Mouse (Mus musculus) CH12.LX (cell line): Measurements from ENCODE around the gene Uqcr10. TPM values are rescaled to one million over a fixed set of nuclear protein-coding genes. Genes with fewer than 3 reads are reported as not detected.

Experiments used
- DNase-seq: peaks from one replicate; pipeline ENCODE4 v3.0.0-alpha.2; 2013; ENCODE audit errors: extremely low read depth
- H3K27ac ChIP-seq: 2 replicates; pipeline ENCODE4 v1.5.1; 2012; ENCODE audit warnings: low read depth, mild to moderate bottlenecking, control low read depth, moderate library complexity; ENCODE audit not compliant: insufficient read depth
- H3K27me3 ChIP-seq: replicated peaks from 2 replicates; pipeline ENCODE3; 2012; ENCODE audit warnings: inconsistent platforms
- H3K36me3 ChIP-seq, 2 experiments: replicated peaks in 1 of 2; 2 replicates each; pipeline versions ENCODE3 to v1.6.1; 2012; ENCODE audit warnings: inconsistent platforms in 1 of 2, low read length in 1 of 2, mild to moderate bottlenecking in 1 of 2, mixed read lengths in 1 of 2, moderate library complexity in 1 of 2; ENCODE audit not compliant: control insufficient read depth in 1 of 2, insufficient read depth in 1 of 2
- H3K4me1 ChIP-seq, 2 experiments: 2 replicates each; pipeline ENCODE4 v1.6.1; 2012; ENCODE audit warnings: inconsistent platforms in 1 of 2, moderate library complexity in 1 of 2; ENCODE audit not compliant: insufficient read depth in 2 of 2, control insufficient read depth in 1 of 2
- H3K4me2 ChIP-seq: 2 replicates; pipeline ENCODE4 v1.6.1; 2012; ENCODE audit warnings: low read depth, mild to moderate bottlenecking, control low read depth; ENCODE audit not compliant: poor library complexity, insufficient read depth, severe bottlenecking
- H3K4me3 ChIP-seq, 3 experiments: fragments of 150-350 bp in 1 of 3; sonication (generic) in 1 of 3; replicated peaks in 1 of 3; 2 replicates each; pipeline versions ENCODE3 to v1.5.1; 2011 to 2012; ENCODE audit warnings: low read depth in 2 of 3, low read length in 2 of 3, mild to moderate bottlenecking in 2 of 3, moderate library complexity in 2 of 3, control low read depth in 1 of 3, improper control_type of control experiment in 1 of 3, inconsistent platforms in 1 of 3, mixed read lengths in 1 of 3; ENCODE audit not compliant: poor library complexity in 1 of 3
- H3K79me2 ChIP-seq: replicated peaks from 2 replicates; pipeline ENCODE4 v1.6.1; 2012; ENCODE audit warnings: mild to moderate bottlenecking, moderate library complexity; ENCODE audit not compliant: control insufficient read depth, poor library complexity, insufficient read depth, severe bottlenecking; ENCODE audit errors: extremely low read depth
- H3K9ac ChIP-seq: 2 replicates; pipeline ENCODE4 v1.6.1; 2012; ENCODE audit warnings: low read depth, mild to moderate bottlenecking, control low read depth, moderate library complexity; ENCODE audit not compliant: insufficient read depth
- H3K9me3 ChIP-seq: replicated peaks from 2 replicates; pipeline ENCODE3; 2012; ENCODE audit warnings: low read length, inconsistent platforms, mixed read lengths
- BHLHE40 ChIP-seq: IDR thresholded peaks from 2 replicates; pipeline ENCODE4 v1.6.1; 2011; ENCODE audit warnings: mild to moderate bottlenecking, low read depth, low read length, improper control_type of control experiment
- CHD2 ChIP-seq: IDR thresholded peaks from 2 replicates; pipeline ENCODE4 v1.6.1; 2011; ENCODE audit warnings: low read length, improper control_type of control experiment
- CTCF ChIP-seq, 2 experiments: IDR thresholded peaks in 1 of 2; conservative IDR thresholded peaks in 1 of 2; 2 replicates each; pipeline ENCODE4 v1.5.1; 2011 to 2012; ENCODE audit warnings: low read depth in 2 of 2, low read length in 2 of 2, improper control_type of control experiment in 1 of 2, inconsistent platforms in 1 of 2, mild to moderate bottlenecking in 1 of 2, moderate library complexity in 1 of 2
- E2F4 ChIP-seq: IDR thresholded peaks from 2 replicates; pipeline ENCODE4 v1.6.1; 2011; ENCODE audit warnings: low read depth, low read length, improper control_type of control experiment; ENCODE audit not compliant: insufficient replicate concordance
- ELF1 ChIP-seq: IDR thresholded peaks from 2 replicates; pipeline ENCODE4 v1.6.1; 2014; ENCODE audit warnings: low read depth, mild to moderate bottlenecking, inconsistent platforms, low read length, improper control_type of control experiment
- EP300 ChIP-seq: IDR thresholded peaks from 2 replicates; pipeline ENCODE4 v1.6.1; 2011; ENCODE audit warnings: low read length, improper control_type of control experiment
- ETS1 ChIP-seq: conservative IDR thresholded peaks from 2 replicates; pipeline ENCODE4 v1.6.1; 2012; ENCODE audit warnings: low read depth, mild to moderate bottlenecking, inconsistent platforms, low read length, improper control_type of control experiment, moderate library complexity
- GABPA ChIP-seq: IDR thresholded peaks from 2 replicates; pipeline ENCODE4 v1.6.1; 2012; ENCODE audit warnings: low read depth, low read length, improper control_type of control experiment, inconsistent platforms; ENCODE audit not compliant: insufficient replicate concordance
- IRF4 ChIP-seq: IDR thresholded peaks from 2 replicates; pipeline ENCODE4 v1.6.1; 2014; ENCODE audit warnings: low read depth, mild to moderate bottlenecking, inconsistent platforms, low read length, improper control_type of control experiment
- JUND ChIP-seq: conservative IDR thresholded peaks from 2 replicates; pipeline ENCODE4 v1.6.1; 2011; ENCODE audit warnings: low read depth, low read length, improper control_type of control experiment
- KAT2A ChIP-seq: IDR thresholded peaks from 2 replicates; pipeline ENCODE4 v1.6.1; 2012; ENCODE audit warnings: low read length, improper control_type of control experiment, inconsistent platforms; ENCODE audit not compliant: insufficient replicate concordance
- MAX ChIP-seq: IDR thresholded peaks from 2 replicates; pipeline ENCODE4 v1.6.1; 2011; ENCODE audit warnings: low read length, improper control_type of control experiment
- MAZ ChIP-seq: IDR thresholded peaks from 2 replicates; pipeline ENCODE4 v1.6.1; 2012; ENCODE audit warnings: low read depth, mild to moderate bottlenecking, inconsistent platforms, low read length, improper control_type of control experiment, moderate library complexity
- MEF2A ChIP-seq: IDR thresholded peaks from 2 replicates; pipeline ENCODE4 v1.6.1; 2014; ENCODE audit warnings: low read depth, mild to moderate bottlenecking, inconsistent platforms, low read length, improper control_type of control experiment, borderline replicate concordance
- MXI1 ChIP-seq: IDR thresholded peaks from 2 replicates; pipeline ENCODE4 v1.6.1; 2011; ENCODE audit warnings: mild to moderate bottlenecking, low read depth, low read length, improper control_type of control experiment
- NELFE ChIP-seq: IDR thresholded peaks from 2 replicates; pipeline ENCODE4 v1.6.1; 2011; ENCODE audit warnings: low read depth, low read length, improper control_type of control experiment
- NRF1 ChIP-seq: IDR thresholded peaks from 2 replicates; pipeline ENCODE4 v1.6.1; 2014; ENCODE audit warnings: low read depth, mild to moderate bottlenecking, inconsistent platforms, low read length, improper control_type of control experiment, moderate library complexity
- PAX5 ChIP-seq: IDR thresholded peaks from 2 replicates; pipeline ENCODE4 v1.6.1; 2012; ENCODE audit warnings: low read length, inconsistent platforms, mixed read lengths
- POLR2A ChIP-seq: IDR thresholded peaks from 2 replicates; pipeline ENCODE4 v1.6.1; 2011; ENCODE audit warnings: low read depth, mild to moderate bottlenecking, improper control_type of control experiment, low read length
- POLR2AphosphoS2 ChIP-seq: IDR thresholded peaks from 2 replicates; pipeline ENCODE4 v1.6.1; 2011; ENCODE audit warnings: low read depth, low read length, improper control_type of control experiment
- RAD21 ChIP-seq: IDR thresholded peaks from 2 replicates; pipeline ENCODE4 v1.6.1; 2011; ENCODE audit warnings: low read depth, mild to moderate bottlenecking, low read length, improper control_type of control experiment, moderate library complexity
- RCOR1 ChIP-seq: conservative IDR thresholded peaks from 2 replicates; pipeline ENCODE4 v1.6.1; 2012; ENCODE audit warnings: low read depth, mild to moderate bottlenecking, inconsistent platforms, low read length, improper control_type of control experiment
- SIN3A ChIP-seq: IDR thresholded peaks from 2 replicates; pipeline ENCODE4 v1.6.1; 2012; ENCODE audit warnings: low read length, improper control_type of control experiment, inconsistent platforms
- SMC3 ChIP-seq: IDR thresholded peaks from 2 replicates; pipeline ENCODE4 v1.6.1; 2011; ENCODE audit warnings: low read depth, low read length, improper control_type of control experiment
- TCF12 ChIP-seq: IDR thresholded peaks from 2 replicates; pipeline ENCODE4 v1.6.1; 2014; ENCODE audit warnings: low read depth, mild to moderate bottlenecking, inconsistent platforms, low read length, improper control_type of control experiment
- UBTF ChIP-seq: IDR thresholded peaks from 2 replicates; pipeline ENCODE4 v1.6.1; 2012; ENCODE audit warnings: low read depth, mild to moderate bottlenecking, inconsistent platforms, low read length, improper control_type of control experiment, moderate library complexity
- USF1 ChIP-seq: IDR thresholded peaks from 2 replicates; pipeline ENCODE4 v1.6.1; 2014; ENCODE audit warnings: low read depth, mild to moderate bottlenecking, inconsistent platforms, low read length, improper control_type of control experiment
- USF2 ChIP-seq: conservative IDR thresholded peaks from 2 replicates; pipeline ENCODE4 v1.6.1; 2011; ENCODE audit warnings: low read depth, low read length, improper control_type of control experiment
- ZC3H11A ChIP-seq: IDR thresholded peaks from 2 replicates; pipeline ENCODE4 v1.6.1; 2012; ENCODE audit warnings: low read depth, mild to moderate bottlenecking, inconsistent platforms, low read length, improper control_type of control experiment
- ZKSCAN1 ChIP-seq: IDR thresholded peaks from 2 replicates; pipeline ENCODE4 v1.6.1; 2012; ENCODE audit warnings: low read depth, inconsistent platforms, low read length, improper control_type of control experiment, borderline replicate concordance
- ZMIZ1 ChIP-seq: IDR thresholded peaks from 2 replicates; pipeline ENCODE4 v1.6.1; 2012; ENCODE audit warnings: low read depth, mild to moderate bottlenecking, inconsistent platforms, low read length, improper control_type of control experiment
- ZNF384 ChIP-seq: IDR thresholded peaks from 2 replicates; pipeline ENCODE4 v1.6.1; 2012; ENCODE audit warnings: low read depth, low read length, improper control_type of control experiment, inconsistent platforms
- dilution Hi-C: fragments of 300-500 bp; cut with MboI; formaldehyde crosslinking; loops from 2 replicates; pipeline ENCODE4 v1.14.3; 2020; ENCODE audit warnings: low sequenced_read_pairs; ENCODE audit not compliant: extremely low pct_unique_long_range_greater_than_20kb, extremely low pct_ligation_motif_present
- in situ Hi-C: fragments of 300-500 bp; cut with MboI; formaldehyde crosslinking; loops from 3 replicates; pipeline ENCODE4 v1.14.3; 2019; ENCODE audit warnings: low sequenced_read_pairs, low pct_ligation_motif_present, low pct_unique_long_range_greater_than_20kb, mixed read lengths
- polyA plus RNA-seq: library from polyadenylated mRNA; unstranded; fragments of >175 nt; gene quantifications from 2 replicates; pipeline ENCODE4 v1.2.1, GENCODE M21; 2012; ENCODE audit warnings: low read depth; ENCODE audit not compliant: insufficient read length
- total RNA-seq, 2 experiments: library from RNA; depleted of rRNA; stranded (reverse); fragments of 300-350 nt in 1 of 2; fragments of >200 nt in 1 of 2; gene quantifications; 2 replicates each; pipeline ENCODE4 v1.2.3; 2012 to 2014

The Uqcr10 gene
- total and polyA plus RNA-seq, 3 experiments = 740 to 1,522 (median 1,007) TPM

DNA sequence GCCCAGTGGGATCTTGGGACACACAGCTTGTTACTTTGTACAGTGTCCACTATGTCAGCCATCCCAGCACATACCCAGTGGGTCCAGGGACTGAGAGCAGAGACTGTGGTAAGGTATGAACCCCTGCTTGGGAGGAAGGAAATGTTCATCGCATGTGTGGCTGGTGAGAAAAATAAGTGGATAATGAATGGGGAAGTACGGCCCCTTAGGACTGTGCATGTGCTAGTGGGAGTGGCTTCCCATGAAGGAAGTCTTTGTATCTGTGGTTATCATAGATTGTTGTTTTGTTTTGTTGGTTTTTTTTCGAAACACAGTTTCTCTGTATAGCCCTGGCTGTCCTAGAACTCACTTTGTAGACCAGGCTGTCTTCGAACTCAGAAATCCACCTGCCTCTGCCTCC is 10.6 kb upstream of the Uqcr10 start:
- in situ Hi-C loops = no loop called here
- Histone ChIP-seq H3K4me2 (no peak overlapping the region), H3K9me3 (no peaks in the 10 kb centered on the region), H3K9ac (no peak overlapping the region), H3K79me2 (no peaks in the 10 kb centered on the region; the same call in 1 of the 2 replicates), H3K4me3 (no peak overlapping the region), H3K27ac (no peak overlapping the region), H3K36me3 (peaks cover 2 to 37% of the 10 kb centered on the region in 2 experiments), H3K4me1 (peaks cover 34 to 77% of the 10 kb centered on the region in 2 experiments), H3K27me3 (no peaks in the 10 kb centered on the region)
- no peak for TF ChIP-seq ZKSCAN1
- no peak for TF ChIP-seq TCF12
- no peak for TF ChIP-seq IRF4
- no peak for TF ChIP-seq UBTF
- no peak for TF ChIP-seq ZNF384
- TF ChIP-seq KAT2A = no peak
- no peak for TF ChIP-seq E2F4
- no peak for TF ChIP-seq EP300
- no peak for TF ChIP-seq RCOR1
- TF ChIP-seq RAD21 = no peak
- TF ChIP-seq MEF2A = no peak
- no peak for TF ChIP-seq CHD2
- TF ChIP-seq MXI1 = no peak
- no peak for TF ChIP-seq BHLHE40
- no peak for TF ChIP-seq ZC3H11A
- TF ChIP-seq SMC3 = no peak
- dilution Hi-C loops = no loop called here
- no peak for DNase-seq

- Histone ChIP-seq H3K9ac (no peak overlapping the region), H3K36me3 (peaks cover 2 to 35% of the 10 kb centered on the region in 2 experiments), H3K27me3 (no peaks in the 10 kb centered on the region), H3K27ac (no peak overlapping the region), H3K9me3 (no peaks in the 10 kb centered on the region), H3K4me1 (peaks cover 24 to 62% of the 10 kb centered on the region in 2 experiments), H3K4me3 (no peak overlapping the region), H3K79me2 (no peaks in the 10 kb centered on the region; the same call in 1 of the 2 replicates), H3K4me2 (no peak overlapping the region)
- dilution Hi-C loops = no loop called here
- in situ Hi-C loops = no loop called here
- DNase-seq = peak; percentile 51
- TF ChIP-seq USF2 = no peak
- TF ChIP-seq IRF4 = peak; percentile 87
- TF ChIP-seq MAZ = no peak
- no peak for TF ChIP-seq CTCF (conservative IDR thresholded peaks at IDR 0.05 in 1 of 2, IDR thresholded peaks at IDR 0.05 in 1 of 2; ENCODE audit: low read depth in 2 of 2, low read length in 2 of 2)
- no peak for TF ChIP-seq MXI1
- TF ChIP-seq JUND = peak; percentile 83
- TF ChIP-seq CHD2 = no peak; the same call in 1 of the 2 replicates
- TF ChIP-seq EP300 = peak; percentile 68
- no peak for TF ChIP-seq BHLHE40
- TF ChIP-seq POLR2A = no peak
- TF ChIP-seq ZNF384 = no peak
- TF ChIP-seq ZMIZ1 = no peak
- TF ChIP-seq ETS1 = no peak
- no peak for TF ChIP-seq SIN3A
- no peak for TF ChIP-seq NRF1
- TF ChIP-seq GABPA = no peak
- TF ChIP-seq RCOR1 = no peak
- TF ChIP-seq TCF12 = no peak
- TF ChIP-seq ELF1 = no peak
- no peak for TF ChIP-seq MAX
- no peak for TF ChIP-seq USF1
- TF ChIP-seq ZC3H11A = no peak
- no peak for TF ChIP-seq KAT2A
- no peak for TF ChIP-seq E2F4
- no peak for TF ChIP-seq POLR2AphosphoS2
- no peak for TF ChIP-seq SMC3
- TF ChIP-seq PAX5 = no peak
- no peak for TF ChIP-seq ZKSCAN1
- no peak for TF ChIP-seq NELFE
Measured at GRCm38 (mm10) chr11:4712822-4713221, 8.7 kb upstream of the Uqcr10 start.
